Mouse (Mus musculus): ENCODE measurements around the gene Snx13.

Snx13 gene

GRCm38 (mm10) chr12:35046999-35047319 lies at the start of gene Snx13:
Snx13 (plus strand) TSS chr12:35047186.
- DNase-seq: peak; percentile 100

GRCm38 (mm10) chr12:34997597-34998182 lies 49.3 kb upstream of the Snx13 start:
- DNase-seq: peak; percentile 3

GRCm38 (mm10) chr12:34998778-34999467 lies 48.1 kb upstream of the Snx13 start:
- DNase-seq: peak; percentile 14

- no peak for DNase-seq
These were observed 46.7 kb upstream of the Snx13 start for GRCm38 (mm10) chr12:35000323-35000722.

- peak; percentile 28 for DNase-seq
These were observed 41.2 kb upstream of the Snx13 start for GRCm38 (mm10) chr12:35005748-35006147.

GRCm38 (mm10) chr12:35007851-35008250 lies 39.1 kb upstream of the Snx13 start:
- no peak for DNase-seq

- DNase-seq: no peak
These were observed 38.4 kb upstream of the Snx13 start for GRCm38 (mm10) chr12:35008340-35009137.

GRCm38 (mm10) chr12:35011462-35011861 lies 35.5 kb upstream of the Snx13 start:
- DNase-seq: no peak

- peak; percentile 85 for DNase-seq
These were observed 33.0 kb upstream of the Snx13 start for GRCm38 (mm10) chr12:35013950-35014349.

- no peak for DNase-seq
These were observed 30.9 kb upstream of the Snx13 start for GRCm38 (mm10) chr12:35016056-35016455.

- DNase-seq: peak; percentile 51
These were observed 30.3 kb upstream of the Snx13 start for GRCm38 (mm10) chr12:35016481-35017250.

- peak; percentile 86 for DNase-seq
These were observed 28.2 kb upstream of the Snx13 start for GRCm38 (mm10) chr12:35018679-35019237.

- DNase-seq: peak; percentile 88
These were observed 25.7 kb upstream of the Snx13 start for GRCm38 (mm10) chr12:35021285-35021684.

GRCm38 (mm10) chr12:35022066-35022465 lies 24.9 kb upstream of the Snx13 start:
- peak; percentile 71 for DNase-seq

GRCm38 (mm10) chr12:35025916-35026432 lies 21.0 kb upstream of the Snx13 start:
- DNase-seq: no peak

- no peak for DNase-seq
These were observed 19.5 kb upstream of the Snx13 start for GRCm38 (mm10) chr12:35027533-35027932.

GRCm38 (mm10) chr12:35038668-35039570 lies 8.1 kb upstream of the Snx13 start:
- peak; percentile 95 for DNase-seq

GRCm38 (mm10) chr12:35039571-35039936 lies 7.4 kb upstream of the Snx13 start:
- DNase-seq: no peak

- DNase-seq: no peak
These were observed 5.0 kb upstream of the Snx13 start for GRCm38 (mm10) chr12:35041964-35042363.

- DNase-seq: no peak
These were observed 532 bp upstream of the Snx13 start for GRCm38 (mm10) chr12:35046310-35046998.
